Mouse (Mus musculus): Measurements from ENCODE around the gene Olfr313. TPM values are rescaled to one million over a fixed set of nuclear protein-coding genes. Genes with fewer than 3 reads are reported as not detected.
"Not testable (repeated sequence)": the region's sequence is repeated elsewhere in the genome, so short reads cannot be mapped to it uniquely, and the experiment has no call there.

Olfr313 gene
- polyA plus RNA-seq, 1 experiment from 2014 or later, result not detected

DNA sequence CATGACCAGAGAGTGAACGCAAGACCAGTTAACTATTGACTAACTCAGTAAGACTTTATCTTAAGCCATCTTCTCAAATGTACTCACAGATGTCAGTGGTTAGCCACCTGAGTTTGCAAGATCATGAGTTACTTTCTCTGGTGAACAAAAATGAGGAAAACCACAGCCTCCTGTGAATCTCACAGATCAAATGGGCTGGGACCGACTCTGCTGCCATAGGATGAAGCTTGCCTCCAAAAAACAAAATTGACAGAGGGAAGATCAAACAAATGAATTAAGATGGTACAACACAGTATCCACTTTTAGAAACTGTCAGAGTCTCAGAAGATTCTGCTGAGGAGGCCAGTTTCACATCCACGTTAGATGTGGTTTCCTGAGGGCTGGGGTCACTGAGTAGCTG, 15.0 kb downstream of the Olfr313 start:
- WGBS, result 78% methylated on average over 3 of the region's 3 CpGs
- no peak overlapping the region for H3K4me2 ChIP-seq (replicated peaks; ENCODE audit: low read depth)
- no peak for TF ChIP-seq CTCF (IDR thresholded peaks at IDR 0.05; ENCODE audit: low read depth)
- no peak for TF ChIP-seq EP300 (optimal IDR thresholded peaks at IDR 0.05)
- no peak overlapping the region for H3K4me3 ChIP-seq (ENCODE audit: low read depth, low read length)
- H3K27ac ChIP-seq (replicated peaks), result no peak overlapping the region
- H3K9ac ChIP-seq (ENCODE audit: low read length), result no peak overlapping the region
- no peak for DNase-seq (ENCODE audit: low spot score)
- ATAC-seq (ENCODE audit: low FRiP score, low TSS enrichment), result no peak
- H3K36me3 ChIP-seq (ENCODE audit: control insufficient read depth, insufficient read depth, low read length), result no peaks in the 10 kb centered on the region
- no peaks in the 10 kb centered on the region for H3K4me1 ChIP-seq (replicated peaks; ENCODE audit: control insufficient read depth, insufficient read depth)
- no peaks in the 10 kb centered on the region for H3K9me3 ChIP-seq (ENCODE audit: control insufficient read depth, low read length)
- no peaks in the 10 kb centered on the region for H3K27me3 ChIP-seq (ENCODE audit: control insufficient read depth, insufficient read depth, low read length)

DNA sequence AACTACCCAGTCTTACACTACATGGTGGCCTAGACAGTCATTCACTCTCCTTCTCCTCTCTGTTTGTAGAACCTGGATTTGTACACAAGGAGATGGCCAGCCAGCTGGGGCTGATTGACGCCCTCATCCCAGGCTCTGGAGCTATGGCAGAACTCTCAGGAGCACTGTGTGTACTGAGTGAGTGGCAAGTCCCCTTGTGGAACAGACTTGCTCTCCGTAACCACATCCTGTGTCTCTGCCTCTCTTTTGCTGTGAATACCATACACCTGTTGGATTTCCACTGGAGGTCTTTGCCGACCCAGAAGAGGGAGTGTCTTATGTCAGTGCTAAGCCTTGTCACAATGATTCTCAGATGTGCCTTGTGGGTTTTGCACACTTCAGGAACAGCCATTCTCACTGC, 17.7 kb downstream of the Olfr313 start:
- 62% methylated on average over 3 of the region's 3 CpGs for WGBS
- ATAC-seq (ENCODE audit: low FRiP score, low TSS enrichment), result not testable (repeated sequence)

DNA sequence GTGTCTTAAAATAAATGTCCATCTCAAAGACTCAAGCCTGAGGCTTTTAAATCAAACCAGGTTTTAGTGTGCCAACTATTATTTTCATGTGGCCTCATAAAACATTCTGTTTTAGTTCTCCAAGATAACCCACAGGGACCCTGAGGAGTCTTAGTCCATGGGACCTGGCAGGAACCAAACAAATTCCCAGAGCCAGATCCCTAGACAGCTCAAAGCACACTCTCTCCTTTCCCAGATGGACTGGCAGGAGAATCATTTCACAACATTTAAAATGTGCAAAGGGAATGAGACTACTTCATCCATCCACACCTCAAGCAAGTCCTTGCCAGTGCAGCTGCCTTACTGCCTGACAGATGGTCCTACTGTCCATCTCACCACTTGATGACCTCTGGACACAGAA, 24.2 kb downstream of the Olfr313 start, which contains the start of gene Olfr311:
Gene Olfr311 (plus strand): TSS at position 301 of the 400 bp plus-strand sequence.
- ATAC-seq (ENCODE audit: low FRiP score, low TSS enrichment); H3K4me1 ChIP-seq (replicated peaks; ENCODE audit: control insufficient read depth, insufficient read depth); H3K9me3 ChIP-seq (ENCODE audit: control insufficient read depth, low read length); H3K27me3 ChIP-seq (ENCODE audit: control insufficient read depth, insufficient read depth, low read length); H3K9ac ChIP-seq (ENCODE audit: low read length); H3K4me3 ChIP-seq (ENCODE audit: low read depth, low read length); H3K4me2 ChIP-seq (replicated peaks; ENCODE audit: low read depth); DNase-seq (ENCODE audit: low spot score); H3K27ac ChIP-seq (replicated peaks); H3K36me3 ChIP-seq (ENCODE audit: control insufficient read depth, insufficient read depth, low read length): not testable (repeated sequence)

More for the DNA sequence above, 17.7 kb downstream of the Olfr313 start:
- not testable (repeated sequence) for H3K4me2 ChIP-seq (replicated peaks; ENCODE audit: low read depth); DNase-seq (ENCODE audit: low spot score); H3K4me1 ChIP-seq (replicated peaks; ENCODE audit: control insufficient read depth, insufficient read depth); H3K36me3 ChIP-seq (ENCODE audit: control insufficient read depth, insufficient read depth, low read length); H3K27ac ChIP-seq (replicated peaks); H3K9me3 ChIP-seq (ENCODE audit: control insufficient read depth, low read length); H3K4me3 ChIP-seq (ENCODE audit: low read depth, low read length); H3K27me3 ChIP-seq (ENCODE audit: control insufficient read depth, insufficient read depth, low read length); H3K9ac ChIP-seq (ENCODE audit: low read length)

DNA sequence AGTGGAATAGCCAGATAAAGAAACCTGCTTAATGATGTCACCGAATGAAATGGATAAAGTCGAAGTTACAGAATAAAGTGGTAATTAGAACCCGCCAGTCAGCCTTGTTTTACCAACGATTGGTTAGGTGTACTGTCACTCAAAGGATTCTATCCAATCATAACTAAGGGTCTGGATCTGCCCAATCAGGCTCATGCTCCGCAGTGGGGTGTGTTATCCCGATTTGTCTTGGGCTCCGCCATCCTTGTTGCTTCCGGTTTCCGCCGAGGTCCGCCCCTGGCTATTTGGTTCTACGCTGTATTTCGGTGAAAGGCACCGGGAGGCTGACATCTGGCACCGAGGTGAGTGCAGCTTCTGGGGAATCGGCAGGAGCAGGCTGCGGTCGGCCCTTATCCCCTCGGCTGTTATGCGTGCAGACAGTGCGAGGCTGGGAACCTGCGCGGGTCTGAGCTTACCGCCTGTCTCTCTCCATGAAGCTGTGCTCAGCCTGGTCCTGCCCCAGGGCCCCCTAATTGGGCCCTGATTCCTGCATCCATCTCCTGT, 32.2 kb downstream of the Olfr313 start, which contains the start of gene Gm12258:
Gene Gm12258 (plus strand): TSS at position 240 of the 543 bp plus-strand sequence.
- ATAC-seq (ENCODE audit: low FRiP score, low TSS enrichment) (peak; percentile 100), DNase-seq (ENCODE audit: low spot score) (peak; percentile 87)
- peak within 1 kb of the TSS; percentile 45 for H3K27ac ChIP-seq (replicated peaks)
- no peaks in the 10 kb centered on the region for H3K9me3 ChIP-seq (ENCODE audit: control insufficient read depth, low read length)
- no peaks in the 10 kb centered on the region for H3K4me1 ChIP-seq (replicated peaks; ENCODE audit: control insufficient read depth, insufficient read depth)
- H3K4me3 ChIP-seq (ENCODE audit: low read depth, low read length), result peak within 1 kb of the TSS; percentile 71
- peak within 1 kb of the TSS; percentile 68 for H3K4me2 ChIP-seq (replicated peaks; ENCODE audit: low read depth)
- 0 out of 2 replicates have a peak, but pooled peaks cover 5% of the 10 kb centered on the region for H3K36me3 ChIP-seq (ENCODE audit: control insufficient read depth, insufficient read depth, low read length)
- no peaks in the 10 kb centered on the region for H3K27me3 ChIP-seq (ENCODE audit: control insufficient read depth, insufficient read depth, low read length)
- H3K9ac ChIP-seq (ENCODE audit: low read length), result peak within 1 kb of the TSS; percentile 79
- TF ChIP-seq EP300 (optimal IDR thresholded peaks at IDR 0.05) (no peak), CTCF (IDR thresholded peaks at IDR 0.05; ENCODE audit: low read depth) (no peak)
- WGBS, result under 1% methylated on average over 24 of the region's 24 CpGs

DNA sequence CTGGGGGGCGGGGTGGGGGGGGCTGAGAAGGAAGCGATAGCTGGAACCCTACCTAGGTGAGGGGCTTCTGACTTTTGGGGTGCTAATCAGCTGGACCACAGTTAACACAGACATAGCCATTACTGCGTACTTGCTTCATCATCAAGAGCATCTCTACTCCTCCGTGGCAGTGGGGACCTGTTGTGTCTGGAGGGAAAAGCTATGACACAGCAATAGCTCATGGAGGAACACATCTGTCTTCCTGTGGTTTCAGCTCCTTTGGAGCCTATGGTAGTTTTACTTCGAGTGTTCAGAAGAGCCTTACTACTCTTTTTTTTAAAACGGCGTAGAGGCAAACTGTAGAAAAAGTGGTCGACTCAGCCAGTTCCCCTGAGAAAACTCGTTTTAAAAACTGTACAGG, 32.8 kb downstream of the Olfr313 start:
- no peak for TF ChIP-seq EP300 (optimal IDR thresholded peaks at IDR 0.05)
- no peak for TF ChIP-seq CTCF (IDR thresholded peaks at IDR 0.05; ENCODE audit: low read depth)
- Histone ChIP-seq H3K9me3 (ENCODE audit: control insufficient read depth, low read length) (no peaks in the 10 kb centered on the region), H3K4me1 (replicated peaks; ENCODE audit: control insufficient read depth, insufficient read depth) (no peaks in the 10 kb centered on the region), H3K9ac (ENCODE audit: low read length) (peak overlapping the region; percentile 79), H3K36me3 (ENCODE audit: control insufficient read depth, insufficient read depth, low read length) (0 out of 2 replicates have a peak, but pooled peaks cover 5% of the 10 kb centered on the region), H3K4me3 (ENCODE audit: low read depth, low read length) (peak overlapping the region; percentile 71), H3K4me2 (replicated peaks; ENCODE audit: low read depth) (peak overlapping the region; percentile 68), H3K27ac (replicated peaks) (no peak overlapping the region), H3K27me3 (ENCODE audit: control insufficient read depth, insufficient read depth, low read length) (no peaks in the 10 kb centered on the region)
- ATAC-seq (ENCODE audit: low FRiP score, low TSS enrichment), result no peak
- no peak for DNase-seq (ENCODE audit: low spot score)
- 42% methylated on average over 9 of the region's 9 CpGs for WGBS

DNA sequence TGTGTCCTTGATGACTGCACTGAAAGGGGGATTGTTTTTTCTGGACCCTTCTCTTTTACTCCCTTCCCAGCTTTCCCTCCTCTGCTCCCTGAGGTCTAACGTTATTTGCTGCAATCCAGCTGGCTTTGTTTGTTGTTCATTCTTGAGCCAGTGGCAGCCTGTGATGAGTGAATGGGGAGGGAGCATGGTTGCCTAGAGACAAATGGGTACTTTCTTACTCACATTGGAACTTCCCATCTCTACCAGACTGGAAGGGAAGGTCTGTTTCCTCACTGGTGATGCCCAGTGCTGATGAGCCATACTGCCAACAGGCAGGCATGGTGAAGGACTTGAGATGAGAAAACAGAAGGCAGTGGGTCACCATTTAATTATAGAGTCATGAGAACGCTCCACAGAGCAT, 34.9 kb downstream of the Olfr313 start:
- no peak for DNase-seq (ENCODE audit: low spot score)

More for the DNA sequence above, 34.9 kb downstream of the Olfr313 start:
- WGBS, result 67% methylated on average over 2 of the region's 2 CpGs
- H3K9ac ChIP-seq (ENCODE audit: low read length), result no peak overlapping the region
- H3K9me3 ChIP-seq (ENCODE audit: control insufficient read depth, low read length), result no peaks in the 10 kb centered on the region
- TF ChIP-seq CTCF (IDR thresholded peaks at IDR 0.05; ENCODE audit: low read depth), result no peak
- no peak for TF ChIP-seq EP300 (optimal IDR thresholded peaks at IDR 0.05)
- H3K4me3 ChIP-seq (ENCODE audit: low read depth, low read length), result no peak overlapping the region
- no peak overlapping the region for H3K27ac ChIP-seq (replicated peaks)
- peaks cover 6% of the 10 kb centered on the region; the same call in 1 of the 2 replicates for H3K36me3 ChIP-seq (ENCODE audit: control insufficient read depth, insufficient read depth, low read length)
- no peak for ATAC-seq (ENCODE audit: low FRiP score, low TSS enrichment)
- no peak overlapping the region for H3K4me2 ChIP-seq (replicated peaks; ENCODE audit: low read depth)
- no peaks in the 10 kb centered on the region for H3K4me1 ChIP-seq (replicated peaks; ENCODE audit: control insufficient read depth, insufficient read depth)
- no peaks in the 10 kb centered on the region for H3K27me3 ChIP-seq (ENCODE audit: control insufficient read depth, insufficient read depth, low read length)

All from stomach, postnatal 0 days (tissue).